Mouse (Mus musculus) small intestine, adult 2 months (tissue): ENCODE data around the gene Olfr222. TPM values are rescaled to one million over a fixed set of nuclear protein-coding genes. Genes with fewer than 3 reads are reported as not detected.

Source experiments
- H3K27ac ChIP-seq: fragments of 200-500 bp; 2 replicates; pipeline ENCODE4 v1.5.1; 2012; ENCODE audit warnings: low read depth, low read length, control low read depth, inconsistent platforms; ENCODE audit not compliant: insufficient read depth
- H3K27me3 ChIP-seq: fragments of 200-500 bp; 2 replicates; pipeline ENCODE4 v1.6.1; 2012; ENCODE audit warnings: mild to moderate bottlenecking, moderate library complexity, low read length, inconsistent platforms; ENCODE audit not compliant: control insufficient read depth, insufficient read depth
- H3K36me3 ChIP-seq: fragments of 200-500 bp; 2 replicates; pipeline ENCODE4 v1.6.1; 2012; ENCODE audit warnings: mild to moderate bottlenecking, low read length, control low read depth, inconsistent platforms; ENCODE audit not compliant: control insufficient read depth, insufficient read depth
- H3K4me1 ChIP-seq: fragments of 200-500 bp; 2 replicates; pipeline ENCODE4 v1.6.1; 2012; ENCODE audit warnings: low read length, inconsistent platforms, mixed read lengths; ENCODE audit not compliant: control insufficient read depth, insufficient read depth, insufficient read length
- H3K4me3 ChIP-seq: fragments of 200-500 bp; 2 replicates; pipeline ENCODE4 v1.5.1; 2012; ENCODE audit warnings: low read depth, mild to moderate bottlenecking, control low read depth, inconsistent platforms, low read length, moderate library complexity
- CTCF ChIP-seq: fragments of 200-500 bp; IDR thresholded peaks from 2 replicates; pipeline ENCODE4 v1.5.1; 2012; ENCODE audit warnings: low read depth, mild to moderate bottlenecking, control low read depth, inconsistent platforms, low read length, moderate library complexity, mixed read lengths; ENCODE audit not compliant: insufficient replicate concordance, insufficient read length; ENCODE audit errors: extremely low read depth
- POLR2A ChIP-seq: fragments of 200-500 bp; IDR thresholded peaks from 2 replicates; pipeline ENCODE4 v1.6.1; 2012; ENCODE audit warnings: low read depth, mild to moderate bottlenecking, control low read depth, inconsistent platforms, low read length, moderate library complexity
- WGBS: fragments of 180-500 bp; shearing (Covaris S2); methylation state at CpG from one replicate; pipeline ENCODE4 v1.1.7; 2018; 5-methylcytosine and 5-hydroxymethylcytosine counted together
- polyA plus RNA-seq: library from polyadenylated mRNA; depleted of rRNA; stranded (reverse); fragments of >200 nt; gene quantifications from 2 replicates; pipeline ENCODE4 v1.2.3, GENCODE M21; 2012

Gene Olfr222
- polyA plus RNA-seq, 1 experiment, result not detected

DNA sequence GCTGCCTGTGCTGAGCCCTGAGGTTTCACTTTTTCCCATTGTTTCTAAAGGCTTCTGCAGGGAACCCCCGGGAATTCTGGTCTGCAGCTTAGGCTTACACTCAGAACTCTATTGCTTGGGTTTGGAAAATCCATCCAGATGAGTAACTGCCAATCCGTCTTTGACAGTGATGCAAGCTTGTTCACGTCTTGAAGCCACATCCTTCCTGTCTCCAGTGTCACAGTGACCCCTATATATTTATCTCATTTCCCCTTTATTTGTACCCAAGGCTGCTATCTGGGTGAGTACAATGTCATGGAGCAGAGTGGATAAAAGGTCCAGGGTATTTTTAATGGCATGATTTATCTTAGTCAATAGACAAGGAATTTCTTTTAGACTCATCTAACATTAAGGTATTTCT, 34.7 kb downstream of the Olfr222 start, which contains the start of gene Nlrp3:
Nlrp3 (plus strand) TSS at position 245 of the 400 bp plus-strand sequence.
- 46% methylated on average over 3 of the region's 3 CpGs for WGBS

DNA sequence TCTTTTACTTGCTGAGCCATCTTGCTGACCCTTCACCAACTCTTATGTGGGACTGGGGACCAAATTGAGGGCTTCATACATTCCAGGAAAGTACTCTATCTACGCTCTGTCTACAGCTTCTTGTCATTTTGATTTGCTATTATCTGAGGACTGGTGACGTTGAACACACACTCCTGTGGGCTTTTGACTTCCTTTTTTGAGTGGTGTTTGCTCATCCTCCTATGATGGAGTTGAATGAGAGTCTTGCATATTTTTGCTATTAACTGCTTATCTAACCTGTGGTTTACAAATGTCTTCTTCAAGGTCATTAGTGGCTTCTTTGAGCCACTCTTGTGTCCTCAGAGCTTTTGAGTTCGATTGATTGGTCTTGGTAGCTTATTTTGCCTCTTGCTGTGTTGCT, 35.9 kb downstream of the Olfr222 start:
- Histone ChIP-seq H3K27me3 (no peaks in the 10 kb centered on the region), H3K4me1 (no peaks in the 10 kb centered on the region), H3K27ac (no peak overlapping the region), H3K36me3 (no peaks in the 10 kb centered on the region), H3K4me3 (no peak overlapping the region)
- TF ChIP-seq POLR2A (no peak), CTCF (no peak)
- WGBS, result 60% methylated on average over 3 of the region's 3 CpGs

More for the DNA sequence above, 34.7 kb downstream of the Olfr222 start, which contains the start of gene Nlrp3:
- no peak for TF ChIP-seq POLR2A
- TF ChIP-seq CTCF, result no peak
- Histone ChIP-seq H3K27me3 (no peaks in the 10 kb centered on the region), H3K4me3 (no peak within 1 kb of the TSS; the same call in 1 of the 2 replicates), H3K4me1 (no peaks in the 10 kb centered on the region), H3K27ac (peak within 1 kb of the TSS; percentile 31; the same call in 1 of the 2 replicates), H3K36me3 (no peaks in the 10 kb centered on the region)

DNA sequence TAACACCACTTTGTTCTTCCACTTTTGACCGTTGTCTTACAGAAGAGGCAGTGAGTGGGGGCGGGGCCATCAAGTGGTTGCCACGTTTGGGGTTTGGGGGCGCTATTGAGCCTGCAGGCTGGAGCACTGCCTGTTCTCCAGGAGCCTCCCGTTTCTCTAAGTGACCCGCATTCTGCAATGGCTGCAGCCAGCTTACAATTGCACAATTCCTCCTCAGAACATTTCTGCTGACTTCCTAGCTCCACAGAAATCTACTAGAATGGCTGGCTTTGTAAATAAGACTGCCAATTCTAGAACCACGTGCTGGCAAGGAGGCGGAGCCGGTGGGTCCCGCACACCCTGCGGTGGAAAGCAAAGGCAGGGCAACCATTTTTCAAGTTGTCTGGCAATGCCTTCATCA, 37.6 kb downstream of the Olfr222 start:
- no peaks in the 10 kb centered on the region for H3K27me3 ChIP-seq
- H3K4me1 ChIP-seq, result no peaks in the 10 kb centered on the region
- H3K36me3 ChIP-seq, result no peaks in the 10 kb centered on the region
- no peak overlapping the region for H3K27ac ChIP-seq
- no peak overlapping the region for H3K4me3 ChIP-seq
- TF ChIP-seq POLR2A (no peak), CTCF (peak; percentile 10; the same call in 1 of the 2 replicates)
- 16% methylated on average over 11 of the region's 11 CpGs for WGBS

DNA sequence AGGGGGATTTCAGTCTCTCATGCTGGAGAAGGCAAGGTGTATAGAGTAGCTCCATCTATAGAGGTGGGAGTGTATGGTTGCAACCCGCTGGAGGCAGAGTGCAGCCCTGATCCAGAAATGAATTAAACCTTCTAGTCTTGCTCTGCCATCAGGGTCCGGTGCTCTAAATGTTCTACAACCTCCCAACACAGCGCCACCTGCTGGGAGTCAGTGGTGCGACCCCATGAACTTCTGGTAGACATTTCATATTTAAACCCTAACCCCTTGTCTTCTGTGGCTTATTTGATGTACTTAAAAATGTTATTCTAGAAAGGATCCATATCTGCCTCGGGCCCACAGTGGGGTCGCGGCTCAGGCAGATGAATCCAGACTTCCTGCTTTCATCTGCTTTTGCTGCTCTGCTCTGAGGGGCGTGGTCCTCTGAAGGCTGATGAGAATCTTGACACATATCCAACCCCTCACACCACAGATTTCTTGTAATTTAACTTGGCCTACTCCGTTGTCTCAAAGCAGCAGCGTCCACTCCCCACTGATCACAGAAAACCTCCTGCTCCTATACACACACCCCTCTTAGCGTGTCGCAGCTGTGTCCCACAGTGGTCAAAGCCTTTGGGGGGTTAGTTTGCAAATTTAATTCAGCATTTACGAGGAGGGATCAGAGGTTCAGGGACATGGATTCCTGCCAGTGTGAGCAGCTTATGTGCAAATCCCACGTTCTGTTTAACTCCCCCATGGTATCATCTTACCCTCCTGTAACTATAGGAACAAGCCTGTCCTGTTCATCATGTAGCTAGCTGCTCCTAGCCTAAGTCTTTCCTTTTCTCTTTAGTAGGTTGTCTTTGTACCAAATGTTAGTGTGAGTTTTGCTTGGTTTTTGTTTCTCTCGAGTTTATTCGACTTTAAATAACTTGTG, 38.6 kb downstream of the Olfr222 start:
- TF ChIP-seq POLR2A, result no peak
- TF ChIP-seq CTCF, result peak; percentile 52; the same call in 1 of the 2 replicates
- Histone ChIP-seq H3K36me3 (no peaks in the 10 kb centered on the region), H3K27ac (no peak overlapping the region), H3K4me3 (no peak overlapping the region), H3K27me3 (no peaks in the 10 kb centered on the region), H3K4me1 (no peaks in the 10 kb centered on the region)
- 66% methylated on average over 16 of the region's 16 CpGs for WGBS

DNA sequence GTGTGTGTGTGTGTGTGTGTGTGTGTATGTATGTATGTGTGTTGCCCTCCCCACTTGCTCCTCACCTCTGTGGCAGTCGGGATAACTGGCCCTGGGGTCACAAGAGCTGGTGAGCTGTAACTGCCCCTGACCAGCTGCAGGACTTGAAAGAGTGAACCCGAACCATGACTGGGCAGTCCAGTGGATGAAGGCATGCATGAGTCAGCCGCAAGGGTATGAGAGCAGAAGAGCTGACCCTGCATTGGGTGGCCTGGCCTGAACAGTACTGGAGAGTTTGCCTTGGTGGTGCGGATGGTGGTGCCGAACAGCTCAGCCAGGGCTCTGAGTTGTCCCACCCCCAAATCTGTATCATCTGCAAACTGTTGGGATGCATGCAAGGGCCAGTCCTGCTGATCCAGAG, 44.5 kb downstream of the Olfr222 start:
- Histone ChIP-seq H3K27me3 (no peaks in the 10 kb centered on the region), H3K4me1 (no peaks in the 10 kb centered on the region), H3K4me3 (no peak overlapping the region), H3K36me3 (no peaks in the 10 kb centered on the region), H3K27ac (no peak overlapping the region)
- no peak for TF ChIP-seq CTCF
- no peak for TF ChIP-seq POLR2A
- WGBS, result 73% methylated on average over 5 of the region's 5 CpGs

DNA sequence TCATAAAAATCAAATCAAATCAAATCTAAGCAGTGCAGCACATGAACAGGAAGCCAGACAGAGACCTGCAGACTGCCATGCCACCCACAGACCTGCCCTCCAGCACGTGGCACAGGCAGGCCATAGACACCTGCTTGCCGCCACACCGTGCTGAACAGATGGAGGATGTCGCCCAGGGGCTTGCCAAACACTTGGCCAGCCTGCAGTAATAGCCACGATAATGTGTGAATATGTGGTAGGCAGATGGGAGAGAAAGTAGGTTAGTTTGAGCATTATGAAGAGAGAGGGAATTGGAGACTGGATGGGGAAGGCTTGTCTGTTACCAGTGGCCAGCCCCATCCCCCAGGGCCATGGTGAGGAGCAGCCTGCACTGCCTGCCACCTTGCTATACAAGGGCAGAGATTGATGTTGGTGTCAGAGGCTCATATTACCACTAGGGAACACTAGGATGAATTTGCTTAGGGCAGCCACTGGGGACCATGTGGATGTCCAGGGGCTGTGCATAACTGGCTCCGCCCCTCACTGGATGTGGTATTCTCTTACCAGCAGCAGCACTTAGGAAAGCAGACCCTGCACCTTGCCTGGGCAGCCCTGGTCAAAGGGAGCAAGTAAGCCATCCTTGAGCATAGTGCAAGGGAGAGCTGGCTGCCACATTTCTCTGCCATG, 45.0 kb downstream of the Olfr222 start:
- H3K4me1 ChIP-seq, result no peaks in the 10 kb centered on the region
- no peak overlapping the region for H3K4me3 ChIP-seq
- H3K27ac ChIP-seq, result no peak overlapping the region
- H3K27me3 ChIP-seq, result no peaks in the 10 kb centered on the region
- WGBS, result 69% methylated on average over 6 of the region's 6 CpGs
- TF ChIP-seq CTCF (no peak), POLR2A (no peak)
- H3K36me3 ChIP-seq, result no peaks in the 10 kb centered on the region

DNA sequence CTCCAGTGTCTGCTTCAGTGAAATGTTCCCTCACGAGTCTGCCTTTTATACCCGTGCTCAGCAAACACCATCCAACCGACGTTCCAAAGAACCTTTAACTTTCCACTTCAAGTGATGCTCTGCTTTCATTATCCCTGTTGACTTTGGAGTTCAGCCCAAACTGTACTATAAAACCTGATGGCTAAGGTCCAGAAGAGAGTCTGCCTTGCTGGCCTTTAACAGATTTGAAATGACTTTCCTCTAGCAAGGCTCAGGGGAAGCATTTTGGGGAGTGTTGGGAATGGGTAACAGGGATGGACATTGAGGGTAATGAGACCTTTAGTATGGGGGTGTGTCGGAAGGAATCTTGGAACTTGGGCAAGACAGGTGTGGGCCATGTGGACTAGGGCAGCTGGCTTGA, 45.8 kb downstream of the Olfr222 start:
- WGBS, result 38% methylated on average over 5 of the region's 5 CpGs
- H3K36me3 ChIP-seq, result no peaks in the 10 kb centered on the region
- no peak overlapping the region for H3K27ac ChIP-seq
- no peaks in the 10 kb centered on the region for H3K4me1 ChIP-seq
- no peaks in the 10 kb centered on the region for H3K27me3 ChIP-seq
- TF ChIP-seq POLR2A, result no peak
- no peak for TF ChIP-seq CTCF
- no peak overlapping the region for H3K4me3 ChIP-seq
